11 mouse cellular contexts compared by ENCODE assay signal in genomic region chr2:27693684-27694083, GRCm38 (mm10). TPM values are rescaled to one million over a fixed set of nuclear protein-coding genes. Genes with fewer than 3 reads are reported as not detected.
DNase-seq lines count a peak whose midpoint lies in the region; ATAC-seq lines count a peak whose summit lies in the region.
"Had no signal": no experiment of that assay in that cellular context is flagged by ENCODE, and none has a peak within 500 bp of the region (broad histone marks: within the 10 kb centered on the region; RNA-seq: fewer than 3 reads in every experiment).

No protein-coding gene starts in this region.

- 67% methylated on average over 6 of the region's 6 CpGs for WGBS in heart, embryonic 15.5 days
- WGBS in stomach, embryonic 14.5 days = 68% methylated on average over 6 of the region's 6 CpGs

- no peaks in the 10 kb centered on the region for H3K36me3 ChIP-seq in heart, embryonic 15.5 days
- H3K36me3 ChIP-seq in stomach, embryonic 14.5 days (ENCODE audit: control insufficient read depth, insufficient read depth, low read length) = no peaks in the 10 kb centered on the region
- H3K36me3 ChIP-seq: liver, embryonic 13.5 days had no signal

- H3K4me3 ChIP-seq in heart, embryonic 15.5 days = no peak overlapping the region
- no peak overlapping the region for H3K4me3 ChIP-seq in stomach, embryonic 14.5 days (ENCODE audit: low read depth, low read length)
- H3K4me3 ChIP-seq: liver, embryonic 13.5 days had no signal

- peaks cover 83% of the 10 kb centered on the region for H3K4me1 ChIP-seq in heart, embryonic 15.5 days (replicated peaks)
- H3K4me1 ChIP-seq in stomach, embryonic 14.5 days (ENCODE audit: control insufficient read depth, insufficient read depth, low read length) = peaks cover 64% of the 10 kb centered on the region

- DNase-seq in heart, adult 18-20 months = no peak
- DNase-seq in CD4-positive, CD25-positive, alpha-beta regulatory T cell, adult 2 months (ENCODE audit: low read depth, low spot score) = peak; percentile 70
- peak; percentile 31 for DNase-seq in brain, adult 2 months (ENCODE audit: low read depth, low spot score)
- no peak for DNase-seq in left cerebral cortex, adult 8-10 months (ENCODE audit: low spot score in 2 of 2)
- no peak for DNase-seq in adrenal gland, postnatal 4 days (ENCODE audit: low spot score in 2 of 2)
- DNase-seq in kidney, adult 18-20 months = no peak
- DNase-seq: gastrocnemius, postnatal 36 days; kidney, adult 2 months; liver, embryonic 13.5 days had no signal

- H3K27ac ChIP-seq in heart, embryonic 15.5 days = peak overlapping the region; percentile 59; the same call in 1 of the 2 replicates
- peak overlapping the region; percentile 76; the same call in 1 of the 2 replicates for H3K27ac ChIP-seq in stomach, embryonic 14.5 days (ENCODE audit: low read length)
- H3K27ac ChIP-seq: liver, embryonic 13.5 days had no signal

- H3K9me3 ChIP-seq in heart, embryonic 15.5 days (replicated peaks) = no peaks in the 10 kb centered on the region
- H3K9me3 ChIP-seq in stomach, embryonic 14.5 days (ENCODE audit: control insufficient read depth, low read depth, low read length) = no peaks in the 10 kb centered on the region
- H3K9me3 ChIP-seq: liver, embryonic 13.5 days had no signal

- ATAC-seq in heart, embryonic 15.5 days (replicated peaks; ENCODE audit: insufficient number of reproducible peaks, insufficient read depth, low FRiP score, low read depth) = no peak
- ATAC-seq in stomach, embryonic 14.5 days (ENCODE audit: insufficient number of reproducible peaks, insufficient read depth, low FRiP score, low read depth) = peak; percentile 50; the same call in 1 of the 2 replicates

- no peak overlapping the region for H3K9ac ChIP-seq in heart, embryonic 15.5 days
- H3K9ac ChIP-seq in stomach, embryonic 14.5 days (replicated peaks; ENCODE audit: low read depth, low read length) = no peak overlapping the region

- H3K4me2 ChIP-seq in heart, embryonic 15.5 days = no peak overlapping the region
- H3K4me2 ChIP-seq in stomach, embryonic 14.5 days (replicated peaks; ENCODE audit: low read depth, low read length) = no peak overlapping the region
- H3K4me2 ChIP-seq: liver, embryonic 13.5 days had no signal

- H3K27me3 ChIP-seq in heart, embryonic 15.5 days = no peaks in the 10 kb centered on the region; the same call in 1 of the 2 replicates
- no peaks in the 10 kb centered on the region for H3K27me3 ChIP-seq in stomach, embryonic 14.5 days (ENCODE audit: control insufficient read depth, insufficient read depth, low read length)
- H3K27me3 ChIP-seq: liver, embryonic 13.5 days had no signal

RNA-seq across cellular contexts. Expression of gene Rxra, which starts 17.4 kb away (rescaled TPM):
- polyA plus RNA-seq in heart, embryonic 15.5 days (2015; fragmentation: Nextera tagmentation; extraction: Ambion mirVana) = 6.6 and 9.5 TPM in 2 replicates
- 10 to 100 TPM; 51.3 to 52.4 TPM for total RNA-seq in heart, adult 18-20 months (2021)
- polyA plus RNA-seq in stomach, embryonic 14.5 days (2014; fragmentation: Nextera tagmentation; extraction: Ambion mirVana) = 9.0 and 10.3 TPM in 2 replicates
- total RNA-seq in left cerebral cortex, adult 8-10 months (2022) = 10 to 100 TPM; 23.5 to 28.6 (median 26.1) TPM
- total RNA-seq in adrenal gland, postnatal 4 days (2021) = 10 to 100 TPM; 58.4 to 59.3 TPM

Comparison
In these comparisons a context has a peak if more than half of its experiments do, and no peak if none do; other contexts are left out.
1. DNase-seq: peak in CD4-positive, CD25-positive, alpha-beta regulatory T cell, adult 2 months (single experiment) and brain, adult 2 months (single experiment); none in heart, adult 18-20 months (0 of 2), left cerebral cortex, adult 8-10 months (0 of 2), adrenal gland, postnatal 4 days (0 of 2) and kidney, adult 18-20 months (single experiment).